Mouse (Mus musculus) hindbrain, embryonic 13.5 days (tissue): ENCODE measurements around the gene Rasgef1b. TPM values are rescaled to one million over a fixed set of nuclear protein-coding genes. Genes with fewer than 3 reads are reported as not detected.

Experiments
- ATAC-seq: fragments of 200-750 bp; cut with Nextera tagmentation; 2 replicates; pipeline ENCODE4 v1.8.0; 2017; ENCODE audit warnings: moderate TSS enrichment; ENCODE audit not compliant: low FRiP score
- H3K27ac ChIP-seq: fragments of 300-500 bp; sonication (generic); 2 replicates; pipeline ENCODE4 v1.5.1; 2015; ENCODE audit warnings: inconsistent platforms, mild to moderate bottlenecking, moderate library complexity
- H3K27me3 ChIP-seq: fragments of 300-500 bp; sonication (generic); 2 replicates; pipeline ENCODE4 v1.6.1; 2015; ENCODE audit warnings: mild to moderate bottlenecking, inconsistent platforms
- H3K36me3 ChIP-seq: fragments of 300-500 bp; sonication (generic); 2 replicates; pipeline ENCODE4 v1.6.1; 2015; ENCODE audit warnings: mild to moderate bottlenecking, inconsistent platforms
- H3K4me1 ChIP-seq: fragments of 300-500 bp; sonication (generic); replicated peaks from 2 replicates; pipeline ENCODE4 v1.6.1; 2015; ENCODE audit warnings: inconsistent platforms
- H3K4me2 ChIP-seq: fragments of 300-500 bp; sonication (generic); 2 replicates; pipeline ENCODE4 v1.6.1; 2015; ENCODE audit warnings: inconsistent platforms, mild to moderate bottlenecking, moderate library complexity
- H3K4me3 ChIP-seq: fragments of 300-500 bp; sonication (generic); 2 replicates; pipeline ENCODE4 v1.5.1; 2015; ENCODE audit warnings: mild to moderate bottlenecking, inconsistent platforms
- H3K9ac ChIP-seq: fragments of 300-500 bp; sonication (generic); 2 replicates; pipeline ENCODE4 v1.6.1; 2015; ENCODE audit warnings: mild to moderate bottlenecking, inconsistent platforms
- H3K9me3 ChIP-seq: fragments of 300-500 bp; sonication (generic); 2 replicates; pipeline ENCODE4 v1.6.1; 2016; ENCODE audit warnings: inconsistent platforms
- WGBS: fragments of 180-500 bp; shearing (Covaris S2); methylation state at CpG from one replicate; pipeline ENCODE4 v1.1.7; 2015; 5-methylcytosine and 5-hydroxymethylcytosine counted together
- polyA plus RNA-seq: library from polyadenylated mRNA; unstranded; fragments of >200 nt; fragmentation: Nextera tagmentation; extraction: Ambion mirVana; gene quantifications from 2 replicates; pipeline ENCODE4 v1.2.1, GENCODE M21; 2015

The Rasgef1b gene
- polyA plus RNA-seq, 1 experiment from 2014 or later: 61.1 TPM

GRCm38 (mm10) chr5:99496157-99496453 is 232.8 kb downstream of the Rasgef1b start:
- H3K9ac ChIP-seq: no peak overlapping the region
- no peak for ATAC-seq
- no peaks in the 10 kb centered on the region for H3K27me3 ChIP-seq
- no peaks in the 10 kb centered on the region for H3K36me3 ChIP-seq
- peaks cover 26% of the 10 kb centered on the region for H3K4me1 ChIP-seq
- no peak overlapping the region for H3K4me2 ChIP-seq
- WGBS: 27% methylated on average over 1 of the region's 1 CpGs
- no peak overlapping the region for H3K4me3 ChIP-seq
- no peaks in the 10 kb centered on the region; the same call in 1 of the 2 replicates for H3K9me3 ChIP-seq
- H3K27ac ChIP-seq: no peak overlapping the region

- H3K4me2 ChIP-seq: no peak overlapping the region
- H3K27ac ChIP-seq: 0 out of 2 replicates have a peak overlapping the region, but pooled peaks have one; percentile 18
- no peak for ATAC-seq
- H3K36me3 ChIP-seq: no peaks in the 10 kb centered on the region
- no peaks in the 10 kb centered on the region; the same call in 1 of the 2 replicates for H3K9me3 ChIP-seq
- H3K9ac ChIP-seq: no peak overlapping the region
- 72% methylated on average over 10 of the region's 10 CpGs for WGBS
- no peaks in the 10 kb centered on the region for H3K27me3 ChIP-seq
- H3K4me1 ChIP-seq: peaks cover 26% of the 10 kb centered on the region
- no peak overlapping the region for H3K4me3 ChIP-seq
Measured at GRCm38 (mm10) chr5:99495354-99496156, 233.3 kb downstream of the Rasgef1b start.

- H3K4me2 ChIP-seq: no peak overlapping the region
- no peak overlapping the region for H3K4me3 ChIP-seq
- H3K27me3 ChIP-seq: no peaks in the 10 kb centered on the region; the same call in 1 of the 2 replicates
- ATAC-seq: no peak
- 77% methylated on average over 9 of the region's 9 CpGs for WGBS
- H3K4me1 ChIP-seq: peaks cover 26% of the 10 kb centered on the region
- no peaks in the 10 kb centered on the region; the same call in 1 of the 2 replicates for H3K9me3 ChIP-seq
- H3K27ac ChIP-seq: no peak overlapping the region
- no peak overlapping the region for H3K9ac ChIP-seq
- no peaks in the 10 kb centered on the region for H3K36me3 ChIP-seq
Measured at GRCm38 (mm10) chr5:99493861-99494260, 235.0 kb downstream of the Rasgef1b start.

- no peak for ATAC-seq
- 69% methylated on average over 3 of the region's 3 CpGs for WGBS
Measured at GRCm38 (mm10) chr5:99493017-99493416, 235.8 kb downstream of the Rasgef1b start.

GRCm38 (mm10) chr5:99488479-99489158 is 240.2 kb downstream of the Rasgef1b start:
- peaks cover 6% of the 10 kb centered on the region for H3K4me1 ChIP-seq
- no peak overlapping the region for H3K4me3 ChIP-seq
- ATAC-seq: no peak
- H3K9me3 ChIP-seq: no peaks in the 10 kb centered on the region
- no peak overlapping the region for H3K9ac ChIP-seq
- WGBS: 87% methylated on average over 6 of the region's 6 CpGs
- H3K27me3 ChIP-seq: peaks cover 8% of the 10 kb centered on the region; the same call in 1 of the 2 replicates
- H3K27ac ChIP-seq: no peak overlapping the region
- no peak overlapping the region for H3K4me2 ChIP-seq
- H3K36me3 ChIP-seq: no peaks in the 10 kb centered on the region

More at GRCm38 (mm10) chr5:99493017-99493416, 235.8 kb downstream of the Rasgef1b start:
- Histone ChIP-seq H3K9me3 (no peaks in the 10 kb centered on the region), H3K9ac (no peak overlapping the region), H3K27ac (no peak overlapping the region), H3K4me1 (peaks cover 26% of the 10 kb centered on the region), H3K4me2 (no peak overlapping the region), H3K36me3 (no peaks in the 10 kb centered on the region), H3K4me3 (no peak overlapping the region), H3K27me3 (peaks cover 5% of the 10 kb centered on the region; the same call in 1 of the 2 replicates)

GRCm38 (mm10) chr5:99487009-99487858 is 241.6 kb downstream of the Rasgef1b start:
- no peak overlapping the region for H3K4me2 ChIP-seq
- H3K9me3 ChIP-seq: no peaks in the 10 kb centered on the region
- H3K27ac ChIP-seq: no peak overlapping the region
- peaks cover 6% of the 10 kb centered on the region for H3K4me1 ChIP-seq
- 41% methylated on average over 5 of the region's 5 CpGs for WGBS
- no peak for ATAC-seq
- H3K36me3 ChIP-seq: no peaks in the 10 kb centered on the region
- H3K9ac ChIP-seq: no peak overlapping the region
- H3K4me3 ChIP-seq: no peak overlapping the region
- H3K27me3 ChIP-seq: peaks cover 8% of the 10 kb centered on the region; the same call in 1 of the 2 replicates

- WGBS: 93% methylated on average over 5 of the region's 5 CpGs
Measured at GRCm38 (mm10) chr5:99483162-99483561, 245.7 kb downstream of the Rasgef1b start.

GRCm38 (mm10) chr5:99482524-99482923 is 246.3 kb downstream of the Rasgef1b start:
- no peak overlapping the region for H3K27ac ChIP-seq

More at GRCm38 (mm10) chr5:99483162-99483561, 245.7 kb downstream of the Rasgef1b start:
- Histone ChIP-seq H3K27me3 (peaks cover 3% of the 10 kb centered on the region; the same call in 1 of the 2 replicates), H3K4me2 (no peak overlapping the region), H3K9me3 (no peaks in the 10 kb centered on the region), H3K9ac (no peak overlapping the region), H3K36me3 (no peaks in the 10 kb centered on the region), H3K4me3 (no peak overlapping the region), H3K4me1 (peaks cover 34% of the 10 kb centered on the region), H3K27ac (no peak overlapping the region)
- ATAC-seq: no peak

GRCm38 (mm10) chr5:99482016-99482415 is 246.8 kb downstream of the Rasgef1b start:
- Histone ChIP-seq H3K36me3 (no peaks in the 10 kb centered on the region), H3K9ac (no peak overlapping the region), H3K4me3 (no peak overlapping the region), H3K27ac (no peak overlapping the region), H3K4me2 (no peak overlapping the region), H3K27me3 (peaks cover 5% of the 10 kb centered on the region; the same call in 1 of the 2 replicates), H3K9me3 (no peaks in the 10 kb centered on the region), H3K4me1 (peaks cover 36% of the 10 kb centered on the region)
- ATAC-seq: no peak
- WGBS: 94% methylated on average over 7 of the region's 7 CpGs

More at GRCm38 (mm10) chr5:99482524-99482923, 246.3 kb downstream of the Rasgef1b start:
- peaks cover 38% of the 10 kb centered on the region for H3K4me1 ChIP-seq
- peaks cover 5% of the 10 kb centered on the region; the same call in 1 of the 2 replicates for H3K27me3 ChIP-seq
- no peak for ATAC-seq
- no peaks in the 10 kb centered on the region for H3K36me3 ChIP-seq
- no peaks in the 10 kb centered on the region for H3K9me3 ChIP-seq
- no peak overlapping the region for H3K9ac ChIP-seq
- WGBS: 98% methylated on average over 6 of the region's 6 CpGs
- no peak overlapping the region for H3K4me2 ChIP-seq
- no peak overlapping the region for H3K4me3 ChIP-seq

- no peaks in the 10 kb centered on the region for H3K9me3 ChIP-seq
- H3K27me3 ChIP-seq: peaks cover 5% of the 10 kb centered on the region; the same call in 1 of the 2 replicates
- 53% methylated on average over 6 of the region's 6 CpGs for WGBS
- H3K27ac ChIP-seq: peak overlapping the region; percentile 86
- H3K4me1 ChIP-seq: peaks cover 32% of the 10 kb centered on the region
- no peak for ATAC-seq
- no peaks in the 10 kb centered on the region for H3K36me3 ChIP-seq
- H3K4me2 ChIP-seq: peak overlapping the region; percentile 40
- no peak overlapping the region for H3K4me3 ChIP-seq
- peak overlapping the region; percentile 58; the same call in 1 of the 2 replicates for H3K9ac ChIP-seq
Measured at GRCm38 (mm10) chr5:99480078-99481031, 248.5 kb downstream of the Rasgef1b start.
